Mouse (Mus musculus) megakaryocyte, embryonic 14.5 days (primary cell): ENCODE results near the gene Syna.

Experiments used
- FLI1 ChIP-seq: IDR thresholded peaks from 2 replicates; pipeline ENCODE4 v1.6.1; 2012; ENCODE audit warnings: low read length, inconsistent platforms, mixed read lengths
- GATA1 ChIP-seq: IDR thresholded peaks from 3 replicates; pipeline ENCODE4 v1.6.1; 2012; ENCODE audit warnings: mixed read lengths, low read length, inconsistent platforms, borderline replicate concordance

- no peak for TF ChIP-seq GATA1
- TF ChIP-seq FLI1: no peak
Observed at GRCm38 (mm10) chr5:134521806-134522205, 38.2 kb downstream of the Syna start.
